Mouse (Mus musculus) megakaryocyte-erythroid progenitor cell, adult 5-6 weeks (primary cell): ENCODE results near the gene Hebp1. TPM values are rescaled to one million over a fixed set of nuclear protein-coding genes. Genes with fewer than 3 reads are reported as not detected.

Source experiments
- ATAC-seq: replicated peaks from 2 replicates; pipeline ENCODE4 v1.8.0; 2016; ENCODE audit warnings: mild to moderate bottlenecking, inconsistent platforms; ENCODE audit not compliant: severe bottlenecking, poor library complexity, low FRiP score, low TSS enrichment
- total RNA-seq, 2 experiments: library from RNA; stranded (forward) in 1 of 2; stranded (reverse) in 1 of 2; fragments of 200-1000, 215-1000 nt in 1 of 2; fragments of >200 nt in 1 of 2; fragmentation: Nextera tagmentation in 1 of 2; gene quantifications; 2 replicates each; pipeline ENCODE4 v1.2.3; 2014 to 2017

Hebp1 gene
- total RNA-seq, 2 experiments from 2014 or later: 112 to 149 TPM

DNA sequence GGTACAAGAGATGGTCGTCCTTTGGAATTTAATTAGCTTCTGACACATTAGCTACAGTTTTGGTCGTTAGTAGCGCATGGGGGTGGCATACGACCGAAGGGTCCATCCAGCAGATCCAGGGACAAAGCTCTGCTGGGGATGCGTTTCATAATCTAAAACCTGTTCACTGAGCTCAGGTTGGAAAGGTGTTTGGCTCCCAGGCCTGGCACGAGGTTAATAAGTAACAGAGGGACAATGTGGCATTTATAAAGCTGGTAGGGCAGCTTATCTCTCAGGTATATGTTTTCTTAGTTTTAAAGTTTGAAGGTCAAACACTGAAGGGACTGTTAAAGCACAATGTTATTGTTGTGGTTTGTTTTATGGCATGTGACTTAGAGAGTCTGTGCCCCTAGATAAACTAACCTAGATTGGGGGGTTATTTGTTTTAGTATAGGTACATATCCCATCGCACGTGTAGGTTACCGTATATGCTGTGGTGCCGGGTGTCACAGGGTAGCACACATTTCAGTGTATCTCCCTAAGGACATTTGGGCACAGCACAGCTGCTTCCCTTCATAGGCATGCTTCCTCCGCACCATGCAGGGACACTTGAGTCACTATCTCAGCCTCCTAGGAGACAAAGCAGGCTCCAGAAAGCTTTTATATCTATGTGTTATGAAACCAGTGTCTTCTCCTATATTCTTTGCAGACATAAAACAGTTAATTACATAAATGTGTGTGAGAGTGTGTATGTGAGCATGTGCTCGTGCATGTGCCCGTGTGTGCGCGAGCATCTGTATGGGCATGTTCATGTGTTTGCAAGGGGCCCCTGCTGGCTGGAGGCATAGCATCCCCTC is 2.5 kb upstream of the Hebp1 start:
- ATAC-seq: no peak

DNA sequence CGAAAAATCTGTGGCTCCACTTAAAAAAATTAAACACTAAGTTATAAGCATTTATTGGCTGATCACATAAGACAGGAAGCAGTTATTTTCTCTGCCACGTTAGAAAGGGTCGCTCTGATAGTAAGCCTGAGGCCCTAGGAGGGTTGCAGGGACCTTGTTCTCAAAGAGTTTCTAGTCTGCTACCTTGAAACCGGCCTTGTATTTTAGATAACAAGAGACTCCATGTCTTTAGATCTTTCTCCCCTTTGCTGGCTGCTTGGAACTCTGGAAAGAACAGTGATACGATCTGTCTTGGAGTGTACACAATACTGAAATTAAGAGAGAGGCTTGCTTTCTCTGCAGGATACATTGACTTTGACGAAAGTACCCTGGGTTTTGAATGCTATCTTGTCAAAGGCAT is 904 bp upstream of the Hebp1 start:
- ATAC-seq: no peak

DNA sequence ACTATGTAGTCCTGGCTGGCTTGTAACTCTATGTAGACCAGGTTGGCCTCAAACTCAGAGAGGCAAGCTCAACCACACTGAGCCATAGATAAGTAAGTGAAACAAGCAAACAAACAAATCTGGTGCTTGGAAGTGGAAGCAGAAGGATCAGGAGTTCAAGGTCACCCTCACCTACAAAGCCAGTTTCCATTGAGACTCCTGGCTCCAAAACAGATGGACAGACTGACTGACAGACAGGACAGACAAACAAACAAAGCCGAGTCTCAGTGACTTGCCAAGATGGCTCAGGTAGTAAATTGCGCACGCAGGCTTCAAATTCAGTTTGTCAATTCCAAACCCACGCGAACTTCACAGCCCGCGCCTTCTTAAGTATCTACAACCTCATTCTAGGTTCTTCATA is 376 bp downstream of the Hebp1 start:
- ATAC-seq: no peak

DNA sequence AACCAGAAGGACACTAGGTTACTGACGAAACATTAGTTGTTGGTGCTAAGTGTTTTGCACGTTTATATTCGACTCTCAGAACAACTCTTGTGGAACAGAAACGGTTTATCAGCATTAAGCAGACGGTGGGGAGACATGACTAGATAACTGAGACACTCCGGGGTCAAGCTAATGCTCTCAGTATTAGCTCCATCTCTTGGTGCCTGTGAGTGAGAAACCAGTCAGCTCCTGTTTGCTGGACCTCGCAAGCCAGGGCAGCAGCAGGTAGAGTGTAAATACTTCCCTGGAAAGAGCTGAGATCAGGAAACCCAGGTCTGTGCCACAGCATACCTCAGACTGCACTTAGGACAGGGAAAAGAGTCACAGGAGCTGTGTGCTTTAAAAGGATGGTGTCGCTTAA is 1.1 kb downstream of the Hebp1 start:
- peak; percentile 68 for ATAC-seq

DNA sequence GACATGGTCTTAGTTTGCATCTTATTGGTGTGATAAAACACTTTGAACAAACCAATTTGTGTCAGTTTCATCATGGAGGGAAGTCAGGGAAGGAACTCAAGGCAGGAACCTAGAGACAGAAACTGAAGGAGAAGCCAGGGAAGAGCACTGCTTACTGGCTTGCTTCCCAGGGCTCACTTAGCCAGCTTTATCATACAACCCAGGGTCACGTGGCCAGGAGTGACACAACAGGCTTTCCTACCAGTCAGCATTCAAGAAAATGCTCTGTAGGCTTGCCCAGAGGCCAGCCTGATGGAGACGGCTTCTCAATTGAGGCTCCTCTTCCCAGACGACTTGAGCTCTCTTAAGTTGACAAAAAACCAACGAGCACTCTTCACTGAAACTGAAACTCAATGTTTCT is 2.9 kb downstream of the Hebp1 start:
- no peak for ATAC-seq

DNA sequence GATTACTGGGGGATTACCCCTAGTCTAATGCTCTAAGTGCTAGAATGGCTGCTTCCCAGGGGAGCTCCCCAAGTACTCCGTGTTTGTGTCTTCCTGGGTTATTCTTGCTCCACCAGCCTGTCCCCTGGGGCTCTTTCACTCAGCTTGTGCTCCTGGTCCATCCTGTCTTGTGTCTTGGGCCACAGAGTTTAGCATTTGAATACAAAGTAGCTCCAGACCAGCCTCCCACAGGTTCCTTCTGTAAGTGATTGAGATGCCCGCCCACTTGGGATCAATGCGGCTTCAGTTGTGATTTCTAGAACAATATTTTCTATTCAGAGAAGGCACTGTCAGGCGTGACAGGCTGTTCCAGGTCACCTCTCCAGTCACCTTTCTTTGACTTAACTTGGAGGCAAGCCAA is 4.1 kb downstream of the Hebp1 start:
- ATAC-seq: no peak

DNA sequence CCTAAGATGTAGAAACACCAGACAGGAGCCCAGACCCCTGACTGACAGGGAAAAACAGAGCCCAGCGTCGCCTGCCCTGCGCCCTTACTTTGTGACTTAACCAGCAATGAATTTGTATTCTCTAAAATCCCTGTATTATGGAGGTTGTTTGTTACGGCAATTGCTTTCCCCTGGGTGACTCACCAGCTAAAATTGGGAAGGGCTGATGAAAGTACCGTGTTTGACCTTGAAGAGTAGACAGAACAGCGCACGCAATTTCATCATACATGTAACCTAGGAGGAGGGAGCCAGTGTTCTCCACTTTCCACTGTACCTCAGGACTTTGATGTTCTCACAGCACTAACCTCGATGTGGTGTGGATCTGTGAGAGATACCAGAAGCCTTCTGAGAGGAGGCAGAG is 4.8 kb downstream of the Hebp1 start:
- no peak for ATAC-seq

DNA sequence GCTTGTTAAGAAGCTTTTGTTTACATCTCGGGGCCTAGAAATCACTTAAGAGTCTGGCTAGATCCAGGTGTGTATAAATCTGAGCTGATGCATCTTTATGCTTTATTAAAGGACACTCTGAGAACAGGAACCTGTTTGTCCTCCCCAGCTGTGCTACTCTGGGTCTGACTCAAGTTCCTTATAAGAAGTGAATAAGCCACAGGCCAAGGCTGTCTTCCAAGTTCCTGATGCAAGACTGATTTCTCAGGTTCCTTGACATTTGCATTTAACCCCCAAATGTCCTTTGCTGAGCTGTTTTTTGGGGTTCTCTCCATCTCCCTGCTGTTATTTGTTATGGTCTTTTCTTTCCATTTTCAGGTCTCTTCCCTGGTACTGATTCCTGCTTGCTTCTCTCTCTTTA is 5.9 kb downstream of the Hebp1 start:
- no peak for ATAC-seq

DNA sequence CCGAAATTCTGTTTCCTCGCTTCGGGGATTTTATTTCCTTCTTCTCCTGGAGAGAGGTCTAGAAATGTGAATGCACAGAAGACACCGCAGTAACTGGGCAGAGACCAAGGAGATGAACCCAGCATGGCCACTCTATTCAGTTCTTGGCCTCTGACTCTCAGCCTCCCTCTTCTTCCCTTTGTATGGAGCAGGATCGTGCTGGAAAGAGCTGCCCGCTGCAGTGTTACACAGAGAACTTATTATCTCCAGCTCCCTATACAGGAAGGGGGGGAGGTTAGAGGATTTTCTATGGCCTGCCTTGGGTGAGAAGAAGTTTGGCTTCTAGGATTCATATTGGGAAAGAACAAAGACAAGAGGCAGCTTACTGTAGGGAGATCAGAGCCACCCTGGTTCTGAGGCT is 7.7 kb downstream of the Hebp1 start:
- peak; percentile 11; the same call in 1 of the 2 replicates for ATAC-seq

DNA sequence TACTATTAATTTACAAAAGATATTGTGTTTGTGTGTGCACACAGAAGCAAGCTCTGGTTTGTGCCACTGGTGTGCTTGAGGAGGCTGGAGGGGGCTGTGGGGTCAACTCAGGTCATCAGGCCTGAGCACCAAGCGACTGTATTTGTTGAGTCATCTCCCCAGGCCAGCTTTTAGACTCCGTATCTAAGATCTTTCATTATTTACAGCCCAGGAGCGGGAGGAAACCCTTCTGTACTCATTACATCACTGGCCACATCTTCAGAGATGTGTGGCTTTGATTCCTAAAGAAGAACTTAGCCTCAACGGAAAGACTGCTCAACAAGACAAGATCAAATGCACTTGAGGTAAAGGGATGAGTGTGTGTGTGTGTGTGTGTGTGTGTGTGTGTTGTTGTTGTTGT is 9.2 kb downstream of the Hebp1 start:
- ATAC-seq: 0 out of 2 replicates have a peak, but pooled peaks have one; percentile 38

DNA sequence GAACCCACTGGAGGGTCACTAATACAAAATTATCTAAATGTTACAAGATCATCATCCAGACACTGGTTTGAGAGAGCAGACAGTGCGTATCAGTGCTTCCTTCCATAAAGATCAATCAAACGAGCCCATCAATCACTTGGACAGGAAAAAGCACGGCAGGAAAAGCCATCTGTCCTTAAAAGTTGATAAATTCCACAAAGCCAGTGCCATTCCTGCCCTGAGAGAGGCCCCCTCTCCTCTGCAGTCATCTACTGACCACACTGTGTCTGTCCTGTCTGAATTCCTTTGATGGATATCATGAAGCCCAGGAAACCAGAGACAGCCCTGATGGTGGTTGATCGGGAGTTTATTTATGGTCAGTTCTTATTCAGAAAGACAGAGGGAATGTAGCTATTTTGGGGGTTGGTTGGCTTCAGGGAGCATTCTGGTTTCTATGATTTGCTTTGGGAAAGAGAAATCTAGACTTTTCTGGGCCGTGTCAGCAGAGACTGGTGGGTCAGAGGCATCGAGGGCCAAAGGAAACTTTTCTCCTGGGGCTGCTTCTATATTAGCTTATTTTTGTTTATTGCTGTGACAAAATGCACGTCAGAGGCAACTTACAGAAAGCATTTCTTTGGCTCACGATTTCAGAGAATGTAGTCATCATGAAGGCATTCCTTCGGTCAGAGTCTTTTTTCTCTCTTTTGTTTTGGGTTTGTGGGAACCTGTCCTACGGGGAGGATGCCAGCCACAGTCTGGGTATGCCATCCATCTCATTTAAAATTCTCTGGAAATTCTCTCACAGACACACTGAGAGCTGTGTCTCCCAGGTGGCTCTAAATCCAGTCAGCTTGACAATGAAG is 10.5 kb downstream of the Hebp1 start:
- no peak for ATAC-seq

DNA sequence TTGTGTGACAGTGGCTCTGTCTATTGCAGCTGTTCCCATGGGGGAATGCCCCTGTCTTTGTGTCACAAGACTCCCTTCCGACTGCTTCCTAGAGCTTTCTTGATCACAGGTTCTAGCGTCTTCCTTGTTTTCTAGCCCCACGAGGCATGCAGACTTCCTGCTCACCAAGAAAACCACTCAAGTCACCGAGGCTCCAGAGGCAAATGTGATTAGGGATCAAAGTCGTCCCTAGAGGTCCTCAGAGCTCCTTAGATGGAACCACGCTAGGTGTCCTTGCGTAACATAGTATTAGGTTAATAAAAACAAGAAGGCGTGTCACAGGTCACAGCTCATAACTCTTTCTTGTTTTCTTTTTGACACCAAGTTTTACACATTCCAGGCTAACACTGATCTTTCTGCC is 13.9 kb downstream of the Hebp1 start:
- peak; percentile 83 for ATAC-seq

DNA sequence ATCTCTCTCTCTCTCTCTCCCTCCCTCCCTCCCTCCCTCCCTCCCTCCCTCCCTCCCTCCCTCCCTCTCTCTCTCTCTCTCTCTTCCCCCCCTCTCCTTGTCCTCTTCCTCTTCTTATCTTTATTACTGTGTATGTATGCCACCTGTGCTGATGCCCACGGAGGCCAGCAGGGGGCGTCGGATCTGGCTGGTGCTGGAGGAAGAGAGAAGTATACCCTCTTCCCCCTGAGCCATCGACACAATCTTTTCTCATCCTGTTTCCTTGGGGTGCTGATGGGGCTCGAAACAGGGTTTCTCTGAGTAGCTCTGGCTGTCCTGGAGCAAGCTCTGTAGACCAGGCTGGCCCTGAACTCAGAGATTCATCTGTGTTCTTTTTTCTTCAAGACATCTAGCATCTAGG is 14.9 kb downstream of the Hebp1 start:
- ATAC-seq: peak; percentile 55

DNA sequence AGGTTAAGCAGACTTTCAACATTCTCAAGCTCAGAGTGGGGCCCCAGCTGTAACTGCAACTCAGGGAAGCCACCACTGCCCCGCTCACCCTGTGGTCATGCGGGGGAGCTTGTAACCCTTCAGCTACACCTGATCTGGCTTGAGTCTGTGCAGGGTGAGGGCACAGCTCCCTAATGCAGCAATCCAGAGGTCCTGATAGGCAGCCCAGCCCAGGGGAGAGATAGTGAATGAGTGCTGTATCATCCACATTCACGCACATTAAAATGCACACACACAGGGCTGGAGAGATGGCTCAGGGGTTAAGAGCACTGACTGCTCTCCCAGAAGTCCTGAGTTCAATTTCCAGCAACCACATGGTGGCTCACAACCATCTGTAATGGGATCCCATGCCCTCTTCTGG is 19.2 kb downstream of the Hebp1 start:
- peak; percentile 46; the same call in 1 of the 2 replicates for ATAC-seq

DNA sequence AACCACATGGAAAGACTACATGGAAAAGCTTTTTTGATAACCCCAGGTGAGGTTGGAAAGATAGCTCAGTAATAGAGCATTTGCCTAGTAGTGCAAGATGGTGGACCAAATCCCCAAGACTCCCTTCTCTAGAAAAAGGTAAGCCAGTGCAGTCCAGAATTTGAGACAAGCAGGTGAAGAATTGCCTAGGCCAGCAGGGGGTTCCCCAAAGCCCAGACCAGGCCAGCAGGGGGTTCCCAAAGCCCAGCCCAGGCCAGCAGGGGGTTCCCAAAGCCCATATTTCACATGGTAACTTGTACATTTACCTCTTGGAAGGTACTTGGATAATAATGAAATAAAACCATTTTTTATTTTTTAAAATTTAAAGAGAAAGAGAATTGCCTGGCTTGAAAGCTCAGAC is 20.6 kb downstream of the Hebp1 start:
- ATAC-seq: no peak

DNA sequence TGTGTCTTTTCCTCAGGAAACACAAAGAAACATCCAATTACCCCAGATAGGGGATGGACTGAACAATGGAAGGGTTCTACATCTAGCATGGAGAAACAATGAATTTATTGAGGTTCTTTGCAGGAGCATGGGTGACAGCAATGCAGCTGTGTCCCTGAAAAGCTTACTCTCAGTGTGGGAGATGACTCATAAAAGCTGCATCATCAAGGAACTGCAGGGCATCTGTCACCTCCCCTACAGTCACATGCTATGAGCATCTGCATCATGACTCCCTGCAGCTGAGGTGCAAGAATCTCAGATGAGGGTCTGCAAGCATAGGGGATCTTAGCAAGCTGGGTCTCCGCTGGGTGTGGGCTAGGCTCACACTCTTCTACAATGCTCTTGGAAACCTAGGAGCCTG is 22.8 kb downstream of the Hebp1 start:
- no peak for ATAC-seq

DNA sequence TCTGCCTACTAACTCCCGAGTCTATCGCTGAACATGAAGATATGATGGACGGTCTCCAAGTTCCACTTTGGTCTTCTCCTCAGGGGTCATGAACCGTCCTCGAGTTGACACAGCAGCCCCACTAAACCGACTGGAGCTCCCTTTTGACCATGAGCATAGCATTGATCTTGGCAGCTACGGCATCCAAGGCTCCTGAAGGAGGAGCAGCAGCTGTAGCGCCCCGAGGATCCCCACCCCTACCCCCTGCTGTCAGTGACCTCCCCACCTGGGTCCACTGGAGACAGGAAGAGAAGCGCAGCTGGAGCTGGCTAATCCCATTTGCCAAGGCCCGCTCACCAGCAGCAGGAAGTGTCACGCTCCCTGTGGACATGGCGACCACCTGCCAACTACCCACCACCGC is 26.1 kb downstream of the Hebp1 start:
- ATAC-seq: no peak

DNA sequence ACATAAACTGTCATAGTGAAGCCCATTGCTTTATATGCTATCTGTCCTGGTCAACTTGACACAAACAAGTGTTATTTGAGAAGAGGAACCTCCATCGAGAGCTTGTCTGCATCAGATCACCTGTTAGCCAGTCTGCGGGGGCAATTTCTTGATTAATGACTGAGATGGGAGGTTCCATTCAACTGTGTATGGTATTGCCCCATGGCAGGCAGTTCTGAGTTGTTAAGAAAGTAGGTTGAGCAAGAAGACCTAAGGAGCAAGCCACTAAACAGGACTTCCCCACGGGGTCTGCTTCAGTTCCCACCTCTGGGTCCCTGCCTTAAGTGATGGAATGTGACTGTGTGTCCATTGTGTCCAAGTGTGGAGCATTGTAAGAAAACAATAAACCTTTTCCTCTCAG is 28.6 kb downstream of the Hebp1 start:
- ATAC-seq: no peak

DNA sequence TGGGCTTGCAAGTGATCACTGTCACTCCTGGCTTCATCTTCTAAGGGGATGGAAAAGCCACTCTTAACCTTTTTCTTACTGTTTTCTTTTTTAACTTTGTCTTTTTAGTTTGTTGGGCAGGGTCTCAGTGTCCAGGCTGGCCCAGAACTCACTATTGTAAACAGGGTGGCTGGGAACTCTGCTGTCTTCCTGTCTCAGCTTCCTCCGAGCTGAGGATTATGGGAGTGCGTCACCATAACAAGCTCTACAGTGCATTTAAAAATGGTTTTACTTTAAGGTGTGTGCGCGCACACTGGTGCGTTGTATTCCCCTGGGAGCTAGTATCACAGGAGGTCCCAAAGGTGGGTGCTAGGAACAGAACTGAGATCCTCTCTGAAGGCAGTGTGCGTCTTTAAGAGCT is 29.4 kb downstream of the Hebp1 start:
- ATAC-seq: no peak

DNA sequence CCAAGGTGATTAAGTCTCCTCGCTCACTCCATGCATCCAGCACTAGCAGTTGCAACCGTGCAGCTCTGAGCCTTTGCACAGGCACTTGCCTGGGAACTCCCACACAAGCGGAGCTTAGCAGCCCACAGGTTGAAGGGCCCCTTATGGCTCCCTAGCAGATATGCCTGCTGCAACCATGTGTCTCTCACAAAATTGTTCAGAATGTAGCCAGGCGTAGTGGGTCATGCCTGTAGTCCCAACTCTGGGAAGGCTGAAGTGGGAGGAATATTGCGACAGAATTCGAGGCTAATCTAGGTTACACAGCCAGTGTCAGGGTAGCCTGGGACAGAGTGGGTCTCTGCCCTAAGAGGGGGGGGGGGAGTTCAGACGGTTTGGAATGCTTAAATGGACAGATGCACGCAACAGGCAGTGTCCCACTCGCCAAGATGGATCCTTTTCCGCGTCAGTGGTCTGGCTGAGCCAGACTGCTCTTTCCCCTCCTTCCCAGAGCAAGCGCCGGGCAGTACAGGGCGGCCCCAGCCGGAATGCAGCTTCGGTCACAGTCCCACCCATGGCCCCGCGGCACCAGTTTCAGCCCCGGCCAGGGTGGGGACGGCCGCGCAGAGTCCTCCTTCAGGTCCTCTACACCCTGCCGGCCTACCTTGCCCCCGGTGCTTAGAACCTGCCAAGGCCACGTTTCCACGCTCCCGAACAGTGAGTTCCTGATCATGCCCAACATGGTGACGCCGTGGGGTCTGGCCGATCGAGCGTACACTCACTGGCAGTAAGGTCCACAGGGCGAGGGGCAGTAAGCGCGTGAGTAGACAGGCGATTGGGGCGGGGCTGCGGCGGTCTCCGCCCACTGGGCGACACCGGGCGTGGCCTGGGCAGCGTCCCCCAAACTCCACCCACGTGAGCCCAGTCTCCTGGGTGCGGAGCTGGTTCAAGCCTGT is 30.2 kb downstream of the Hebp1 start:
- peak; percentile 81 for ATAC-seq
